Comparison of ENCODE assay signal across 8 mouse cellular contexts in the genomic region with DNA sequence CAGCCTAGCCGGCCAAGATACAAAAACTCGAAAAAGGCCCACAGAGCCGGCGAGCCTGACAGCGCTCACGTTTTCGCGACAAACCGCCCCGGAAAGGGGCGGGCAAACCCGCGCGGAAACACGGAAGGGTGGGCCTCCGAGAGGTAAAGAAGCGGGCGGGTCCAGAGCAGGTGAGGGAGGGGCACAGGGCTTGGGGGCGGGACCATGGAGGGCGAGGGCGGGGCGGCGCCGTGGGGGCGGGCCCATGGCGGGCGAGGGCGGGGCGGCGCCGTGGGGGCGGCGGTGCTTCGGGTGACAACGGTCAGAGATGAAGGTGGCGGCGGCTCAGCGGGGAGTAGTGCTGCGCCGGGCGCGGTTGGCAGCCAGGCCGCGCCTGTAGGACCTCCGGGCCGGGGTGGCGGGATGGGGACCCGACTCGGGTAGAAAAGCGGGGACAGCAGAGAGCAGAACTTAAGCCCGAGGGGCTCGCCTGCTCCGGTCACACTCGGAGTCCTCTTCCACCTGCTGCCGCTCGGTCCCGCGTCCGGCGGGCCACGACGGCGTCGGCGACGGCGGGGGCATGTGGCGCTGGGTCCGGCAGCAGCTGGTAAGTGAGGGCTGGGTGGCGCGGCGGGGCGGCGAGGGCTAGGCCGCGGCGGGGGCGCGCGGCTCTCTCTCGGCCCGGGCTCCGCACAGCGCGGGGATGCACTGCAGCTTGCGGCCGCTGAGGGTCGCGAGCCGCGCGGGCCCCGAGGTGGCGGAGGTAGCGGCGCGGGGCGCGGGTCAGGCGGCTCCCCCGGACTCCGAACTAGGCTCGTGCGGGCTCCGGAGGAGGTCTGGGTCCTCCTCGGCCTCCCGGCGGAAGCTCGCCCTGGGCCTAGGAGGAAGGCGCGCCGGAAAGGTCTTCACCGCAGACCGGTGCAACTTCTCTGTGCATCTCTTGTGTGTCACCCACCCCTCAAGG. TPM values are rescaled to one million over a fixed set of nuclear protein-coding genes. Genes with fewer than 3 reads are reported as not detected.
DNase-seq lines count a peak whose midpoint lies in the region; TF ChIP-seq lines count a peak whose summit lies in the region.

Gene Atp11b (plus strand): TSS at position 282 of the 943 bp plus-strand sequence.

- peak within 1 kb of the TSS; percentile 98 for H3K4me3 ChIP-seq in cortical plate, adult 2 months (ENCODE audit: insufficient read depth, low read length)

- peak; percentile 73 for DNase-seq in adipocyte (ENCODE audit: low spot score)
- DNase-seq in gastrocnemius, postnatal 10 days: peak; percentile 81
- peak; percentile 94 for DNase-seq in induced T-regulatory cell, adult 2 months (ENCODE audit: low read depth)
- peak; percentile 30 to 75 for DNase-seq in left cerebral cortex, postnatal 14 days (ENCODE audit: low spot score in 2 of 2)
- DNase-seq in mesoderm, embryonic 11.5 days (ENCODE audit: low read depth, low spot score): peak; percentile 87
- peak; percentile 64 to 69 for DNase-seq in right cerebral cortex, postnatal 36 days (ENCODE audit: low spot score in 2 of 2)
- peak; percentile 95 for DNase-seq in yolk sac, embryonic 10.5 days (ENCODE audit: low spot score)

- TF ChIP-seq POLR2A in cortical plate, adult 2 months (IDR thresholded peaks at IDR 0.05; ENCODE audit: extremely low read depth, insufficient read depth, low read length): no peak

- no peaks in the 10 kb centered on the region for H3K4me1 ChIP-seq in cortical plate, adult 2 months (ENCODE audit: control insufficient read depth, insufficient read depth, low read length)

- intact Hi-C loops in left cerebral cortex, postnatal 14 days (cut with DNase I): no loop called here

- TF ChIP-seq CTCF in cortical plate, adult 2 months (IDR thresholded peaks at IDR 0.05; ENCODE audit: extremely low read depth, insufficient read depth, low read length): no peak

- H3K27ac ChIP-seq in cortical plate, adult 2 months (ENCODE audit: insufficient read depth, low read length): peak within 1 kb of the TSS; percentile 80

RNA-seq across cellular contexts. Expression of gene Atp11b, which starts in this region (rescaled TPM):
- 189 and 215 TPM in 2 replicates for polyA plus RNA-seq in cortical plate, adult 2 months (2012; rRNA removed)
- total RNA-seq in gastrocnemius, postnatal 10 days (2021): 10 to 100 TPM; 21.9 to 32.8 TPM
- total RNA-seq in left cerebral cortex, postnatal 14 days (2021): 100 to 1,000 TPM; 152 to 156 TPM

Comparison
In these comparisons a context has a peak if more than half of its experiments do, and no peak if none do; other contexts are left out.
1. Peak in every context shown above with its lines: DNase-seq, H3K4me3 ChIP-seq and H3K27ac ChIP-seq.
2. RNA of gene Atp11b (total RNA-seq): 152 to 156 TPM in left cerebral cortex, postnatal 14 days; 21.9 to 32.8 TPM in gastrocnemius, postnatal 10 days; every median in the first group is over 4 times any median in the second.